Mouse (Mus musculus) embryonic facial prominence, embryonic 15.5 days (tissue): Measurements from ENCODE around the gene Kcnn1. TPM values are rescaled to one million over a fixed set of nuclear protein-coding genes. Genes with fewer than 3 reads are reported as not detected.

Experiments used
- ATAC-seq: fragments of 200-750 bp; cut with Nextera tagmentation; 2 replicates; pipeline ENCODE4 v1.8.0; 2017; ENCODE audit warnings: low read depth, moderate TSS enrichment; ENCODE audit not compliant: insufficient number of reproducible peaks, low FRiP score, low TSS enrichment
- H3K27ac ChIP-seq: fragments of 300-500 bp; sonication (generic); replicated peaks from 2 replicates; pipeline ENCODE4 v1.5.1; 2015; ENCODE audit warnings: mild to moderate bottlenecking, inconsistent platforms
- H3K27me3 ChIP-seq: fragments of 300-500 bp; sonication (generic); 2 replicates; pipeline ENCODE4 v1.6.1; 2015; ENCODE audit warnings: inconsistent platforms
- H3K36me3 ChIP-seq: fragments of 300-500 bp; sonication (generic); 2 replicates; pipeline ENCODE4 v1.6.1; 2015; ENCODE audit warnings: mild to moderate bottlenecking, inconsistent platforms
- H3K4me1 ChIP-seq: fragments of 300-500 bp; sonication (generic); 2 replicates; pipeline ENCODE4 v1.6.1; 2015; ENCODE audit warnings: inconsistent platforms
- H3K4me2 ChIP-seq: fragments of 300-500 bp; sonication (generic); replicated peaks from 2 replicates; pipeline ENCODE4 v1.6.1; 2015; ENCODE audit warnings: mild to moderate bottlenecking, inconsistent platforms
- H3K4me3 ChIP-seq: fragments of 300-500 bp; sonication (generic); replicated peaks from 2 replicates; pipeline ENCODE4 v1.5.1; 2015; ENCODE audit warnings: mild to moderate bottlenecking, inconsistent platforms
- H3K9ac ChIP-seq: fragments of 300-500 bp; sonication (generic); 2 replicates; pipeline ENCODE4 v1.6.1; 2015; ENCODE audit warnings: inconsistent platforms
- H3K9me3 ChIP-seq: fragments of 300-500 bp; sonication (generic); replicated peaks from 2 replicates; pipeline ENCODE4 v1.6.1; 2016; ENCODE audit warnings: inconsistent platforms
- WGBS: fragments of 180-500 bp; shearing (Covaris S2); methylation state at CpG from one replicate; pipeline ENCODE4 v1.1.7; 2015; 5-methylcytosine and 5-hydroxymethylcytosine counted together
- polyA plus RNA-seq: library from polyadenylated mRNA; unstranded; fragments of >200 nt; fragmentation: Nextera tagmentation; extraction: Ambion mirVana; gene quantifications from 2 replicates; pipeline ENCODE4 v1.2.1, GENCODE M21; 2015

Kcnn1 gene
- polyA plus RNA-seq, 1 experiment from 2014 or later, result 5.6 TPM

DNA sequence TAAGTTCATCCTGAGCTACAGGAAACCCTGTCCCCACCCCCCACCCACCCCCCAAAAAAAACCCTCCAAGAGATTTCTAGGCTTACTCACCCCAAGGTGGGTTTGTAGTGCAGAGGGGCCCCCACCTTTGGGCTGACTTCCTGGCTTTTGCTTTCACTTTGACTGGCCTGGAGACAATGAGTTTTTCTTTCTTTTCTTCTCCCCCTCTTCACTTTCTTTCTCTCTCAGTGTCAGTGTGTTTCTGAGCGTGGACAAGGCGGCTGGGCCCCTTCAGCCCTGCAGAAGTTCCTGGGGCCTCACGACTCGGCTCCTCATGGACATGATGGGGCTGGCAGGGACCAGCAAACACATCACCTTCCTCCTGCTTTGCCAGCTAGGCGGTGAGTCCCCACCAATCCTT lies 54.8 kb downstream of the Kcnn1 start, which contains the start of gene Il12rb1:
Il12rb1 (plus strand) TSS at position 211 of the 400 bp plus-strand sequence.
- Histone ChIP-seq H3K4me1 (peaks cover 14% of the 10 kb centered on the region), H3K9ac (no peak within 1 kb of the TSS), H3K27me3 (peaks cover 13% of the 10 kb centered on the region; the same call in 1 of the 2 replicates), H3K4me3 (no peak within 1 kb of the TSS), H3K9me3 (no peaks in the 10 kb centered on the region), H3K4me2 (no peak within 1 kb of the TSS), H3K27ac (no peak within 1 kb of the TSS), H3K36me3 (no peaks in the 10 kb centered on the region)
- WGBS, result 63% methylated on average over 5 of the region's 5 CpGs
- ATAC-seq, result no peak

GRCm38 (mm10) chr8:70807304-70807703 lies 55.8 kb downstream of the Kcnn1 start:
- no peak for ATAC-seq
- no peak overlapping the region for H3K27ac ChIP-seq
- no peaks in the 10 kb centered on the region for H3K36me3 ChIP-seq
- H3K9ac ChIP-seq, result no peak overlapping the region
- no peak overlapping the region for H3K4me3 ChIP-seq
- peaks cover 14% of the 10 kb centered on the region for H3K4me1 ChIP-seq
- 31% methylated on average over 1 of the region's 1 CpGs for WGBS
- no peak overlapping the region for H3K4me2 ChIP-seq
- no peaks in the 10 kb centered on the region for H3K9me3 ChIP-seq
- H3K27me3 ChIP-seq, result peaks cover 15% of the 10 kb centered on the region

GRCm38 (mm10) chr8:70806541-70806940 lies 56.5 kb downstream of the Kcnn1 start:
- Histone ChIP-seq H3K27me3 (peaks cover 21% of the 10 kb centered on the region), H3K4me3 (no peak overlapping the region), H3K36me3 (no peaks in the 10 kb centered on the region), H3K27ac (no peak overlapping the region), H3K4me1 (peaks cover 14% of the 10 kb centered on the region), H3K4me2 (no peak overlapping the region), H3K9ac (no peak overlapping the region), H3K9me3 (no peaks in the 10 kb centered on the region)
- ATAC-seq, result no peak
- 69% methylated on average over 4 of the region's 4 CpGs for WGBS

- peak within 1 kb of the TSS; percentile 31; the same call in 1 of the 2 replicates for H3K9ac ChIP-seq
- no peak within 1 kb of the TSS for H3K27ac ChIP-seq
- peaks cover 17% of the 10 kb centered on the region for H3K4me1 ChIP-seq
- peak; percentile 89 for ATAC-seq
- 1% methylated on average over 45 of the region's 45 CpGs for WGBS
- H3K9me3 ChIP-seq, result no peaks in the 10 kb centered on the region
- H3K36me3 ChIP-seq, result no peaks in the 10 kb centered on the region
- H3K4me3 ChIP-seq, result peak within 1 kb of the TSS; percentile 59
- H3K4me2 ChIP-seq, result peak within 1 kb of the TSS; percentile 92
- peaks cover 33% of the 10 kb centered on the region for H3K27me3 ChIP-seq
Measured at GRCm38 (mm10) chr8:70804481-70805206, 58.4 kb downstream of the Kcnn1 start, which contains the start of gene Mast3. Gene Mast3, minus strand, starts transcription at chr8:70805054.

DNA sequence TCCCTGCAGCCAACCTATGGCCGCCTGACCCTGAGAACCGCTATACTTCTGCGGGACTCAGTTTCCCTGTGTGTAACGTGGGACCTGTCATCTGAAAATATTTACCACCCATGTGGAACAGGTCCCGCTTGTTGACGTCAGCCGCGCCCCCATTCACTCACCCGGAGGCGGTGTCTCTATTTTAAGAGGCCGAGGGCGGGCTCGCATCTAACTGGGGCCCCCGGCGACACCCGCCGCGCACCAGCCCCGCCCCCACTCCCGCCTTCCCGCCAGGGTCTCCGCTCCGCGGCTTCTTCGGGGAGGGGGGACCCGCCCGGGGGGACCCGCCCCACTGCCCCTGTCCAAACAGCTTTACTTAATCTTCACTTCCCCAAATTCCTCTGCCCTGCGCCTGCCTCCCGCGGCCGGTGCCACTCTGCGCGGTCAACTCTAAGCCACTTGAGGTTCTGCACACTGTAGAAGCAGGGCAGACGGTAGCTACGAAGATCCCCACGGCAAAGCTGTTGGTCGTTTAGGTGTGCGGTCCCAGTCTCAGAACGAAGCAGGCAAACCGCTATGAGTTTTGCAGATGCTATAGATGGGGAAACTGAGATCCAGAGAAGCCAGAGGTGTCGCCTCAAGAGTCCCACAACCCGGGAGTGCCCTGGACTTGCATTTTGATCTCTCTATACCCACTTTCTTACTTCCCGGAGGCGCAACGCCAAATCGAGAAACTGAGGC lies 59.1 kb downstream of the Kcnn1 start:
- Histone ChIP-seq H3K27ac (no peak overlapping the region), H3K27me3 (peaks cover 41% of the 10 kb centered on the region), H3K4me1 (peaks cover 17% of the 10 kb centered on the region), H3K9me3 (no peaks in the 10 kb centered on the region), H3K9ac (0 out of 2 replicates have a peak overlapping the region, but pooled peaks have one; percentile 28), H3K4me2 (peak overlapping the region; percentile 92), H3K4me3 (peak overlapping the region; percentile 59), H3K36me3 (no peaks in the 10 kb centered on the region)
- WGBS, result 1% methylated on average over 44 of the region's 47 CpGs
- no peak for ATAC-seq

DNA sequence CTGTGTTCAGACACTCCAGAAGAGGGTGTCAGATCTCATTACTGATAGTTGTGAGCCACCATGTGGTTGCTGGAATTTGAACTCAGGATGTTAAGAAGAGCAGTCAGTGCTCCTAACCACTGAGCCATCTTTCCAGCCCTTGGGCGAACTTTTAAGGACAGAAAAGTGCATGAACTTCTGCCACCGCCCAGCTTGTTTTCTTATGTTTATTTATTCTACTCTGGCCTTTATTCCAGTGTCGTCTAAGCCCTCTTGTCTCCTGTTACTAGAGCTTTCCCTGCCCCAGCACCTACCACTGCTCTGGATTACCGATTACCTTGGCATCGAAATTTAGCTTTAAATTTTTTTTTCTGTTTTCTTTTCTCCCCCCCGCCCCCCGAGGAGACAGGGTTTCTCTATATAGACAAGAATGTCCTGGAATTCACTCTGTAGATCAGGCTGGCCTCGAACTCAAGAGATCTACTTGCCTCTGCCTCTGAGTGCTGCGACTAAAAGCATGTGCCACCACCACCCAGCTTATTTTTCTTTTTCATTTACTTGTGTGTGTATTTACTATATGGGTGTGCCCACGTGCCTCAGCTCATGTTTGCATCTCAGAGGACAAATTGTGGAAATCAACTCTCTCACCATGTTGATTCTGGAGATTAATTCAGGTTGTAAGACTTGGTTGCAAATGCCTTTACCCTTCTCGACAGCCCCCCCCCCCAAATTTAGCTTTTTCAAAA lies 60.1 kb downstream of the Kcnn1 start:
- no peak overlapping the region for H3K27ac ChIP-seq
- no peak overlapping the region for H3K4me3 ChIP-seq
- peaks cover 22% of the 10 kb centered on the region for H3K4me1 ChIP-seq
- no peak for ATAC-seq
- no peak overlapping the region for H3K9ac ChIP-seq
- no peak overlapping the region for H3K4me2 ChIP-seq
- H3K9me3 ChIP-seq, result no peaks in the 10 kb centered on the region
- H3K27me3 ChIP-seq, result peaks cover 50% of the 10 kb centered on the region
- WGBS, result 67% methylated on average over 11 of the region's 11 CpGs
- no peaks in the 10 kb centered on the region for H3K36me3 ChIP-seq

DNA sequence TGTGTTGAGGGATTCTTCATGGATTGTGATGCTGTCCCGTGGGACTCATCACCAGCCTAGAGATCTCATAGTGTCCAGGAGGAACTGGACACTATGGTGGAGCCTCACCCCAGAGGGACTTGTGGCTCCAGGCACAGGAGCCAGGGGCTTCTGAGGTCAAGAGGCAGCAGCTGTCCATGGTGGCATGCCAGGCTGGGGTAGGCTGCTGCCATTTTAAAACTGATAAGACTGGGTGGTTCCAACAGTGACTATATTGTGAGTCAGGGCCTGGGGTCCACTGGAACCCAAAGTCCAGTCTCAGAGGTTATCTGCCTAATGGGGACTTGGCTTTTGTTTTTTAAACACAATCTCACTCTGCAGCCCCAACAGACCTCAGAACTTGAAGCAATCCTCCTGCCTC lies 61.2 kb downstream of the Kcnn1 start:
- peaks cover 29% of the 10 kb centered on the region for H3K4me1 ChIP-seq
- H3K9me3 ChIP-seq, result no peaks in the 10 kb centered on the region
- H3K36me3 ChIP-seq, result no peaks in the 10 kb centered on the region
- H3K4me2 ChIP-seq, result no peak overlapping the region
- no peak for ATAC-seq
- no peak overlapping the region for H3K27ac ChIP-seq
- H3K4me3 ChIP-seq, result no peak overlapping the region
- H3K27me3 ChIP-seq, result peaks cover 53% of the 10 kb centered on the region
- no peak overlapping the region for H3K9ac ChIP-seq
- WGBS, result 76% methylated on average over 1 of the region's 1 CpGs

DNA sequence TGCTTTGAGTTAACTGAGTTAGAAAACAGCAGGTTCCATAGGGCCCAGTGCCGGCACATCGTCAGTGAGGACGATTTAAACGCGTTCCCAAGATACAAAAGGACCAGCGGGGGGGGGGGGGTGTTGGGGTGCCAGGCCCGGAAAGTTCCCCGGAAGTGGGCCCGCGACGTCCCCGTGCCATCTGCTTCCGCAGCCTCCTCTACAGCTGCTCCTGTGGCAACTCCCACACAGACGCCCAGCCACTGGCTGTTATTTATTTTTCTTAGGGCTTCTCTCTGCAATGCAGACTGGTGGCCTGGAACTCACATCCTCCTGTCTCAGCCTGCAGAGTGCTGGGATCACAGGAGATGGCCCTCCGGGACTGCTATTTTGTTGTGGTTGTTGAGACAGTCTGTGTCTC lies 61.9 kb downstream of the Kcnn1 start:
- ATAC-seq, result no peak
- Histone ChIP-seq H3K9me3 (no peaks in the 10 kb centered on the region), H3K9ac (no peak overlapping the region), H3K4me2 (no peak overlapping the region), H3K27ac (no peak overlapping the region), H3K36me3 (no peaks in the 10 kb centered on the region), H3K4me3 (no peak overlapping the region), H3K4me1 (peaks cover 36% of the 10 kb centered on the region), H3K27me3 (peaks cover 53% of the 10 kb centered on the region)
- 34% methylated on average over 15 of the region's 15 CpGs for WGBS

- 52% methylated on average over 10 of the region's 10 CpGs for WGBS
- Histone ChIP-seq H3K9me3 (no peaks in the 10 kb centered on the region), H3K27ac (no peak overlapping the region), H3K4me2 (no peak overlapping the region), H3K9ac (no peak overlapping the region), H3K27me3 (peaks cover 53% of the 10 kb centered on the region), H3K4me1 (peaks cover 37% of the 10 kb centered on the region), H3K36me3 (no peaks in the 10 kb centered on the region), H3K4me3 (no peak overlapping the region)
- no peak for ATAC-seq
Measured at GRCm38 (mm10) chr8:70800648-70801047, 62.4 kb downstream of the Kcnn1 start.

- no peaks in the 10 kb centered on the region for H3K36me3 ChIP-seq
- H3K9me3 ChIP-seq, result no peaks in the 10 kb centered on the region
- H3K4me2 ChIP-seq, result peak overlapping the region; percentile 94
- peaks cover 40% of the 10 kb centered on the region for H3K27me3 ChIP-seq
- H3K27ac ChIP-seq, result no peak overlapping the region
- no peak for ATAC-seq
- peaks cover 25% of the 10 kb centered on the region for H3K4me1 ChIP-seq
- peak overlapping the region; percentile 58 for H3K4me3 ChIP-seq
- WGBS, result 10% methylated on average over 15 of the region's 15 CpGs
- no peak overlapping the region for H3K9ac ChIP-seq
Measured at GRCm38 (mm10) chr8:70798281-70798680, 64.8 kb downstream of the Kcnn1 start.
